8 mouse cellular contexts compared by ENCODE assay signal in the genomic region with DNA sequence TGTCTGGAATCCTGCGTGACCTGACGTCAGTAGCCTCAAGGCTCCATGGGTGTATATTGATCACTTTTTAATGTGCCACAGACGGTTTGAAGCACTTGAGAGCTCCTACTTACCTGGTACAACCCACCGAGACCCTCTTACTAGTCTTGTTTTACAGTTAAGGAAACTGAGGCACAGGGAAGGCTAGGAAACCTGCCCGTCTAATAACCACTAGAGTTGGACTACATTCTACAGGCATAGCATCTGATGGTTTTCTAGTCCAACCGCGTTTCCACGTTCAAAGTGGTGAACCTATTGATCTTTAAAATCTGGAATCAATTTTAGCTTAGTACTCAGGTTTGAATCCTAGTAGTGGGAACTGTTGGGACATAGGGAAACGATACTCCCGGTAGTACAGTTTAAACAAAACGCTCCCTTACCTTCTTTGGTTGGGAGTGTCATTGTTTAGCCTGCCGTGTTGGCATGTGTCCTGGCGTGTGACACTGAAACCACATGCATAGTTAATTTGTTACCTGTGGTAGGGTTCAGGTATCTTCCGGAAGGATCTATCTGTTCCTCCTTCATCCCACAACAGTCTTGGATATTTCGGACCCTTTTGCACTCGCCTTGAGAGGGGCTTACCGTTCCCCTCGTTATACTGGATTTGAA. TPM values are rescaled to one million over a fixed set of nuclear protein-coding genes. Genes with fewer than 3 reads are reported as not detected.
A peak's percentile ranks its signal among the peaks of the same experiment; 100 is the strongest.
DNase-seq lines count a peak whose midpoint lies in the region; ATAC-seq and TF ChIP-seq lines count a peak whose summit lies in the region.

No protein-coding gene starts in this region.

- H3K4me2 ChIP-seq in lung, embryonic 14.5 days: peak overlapping the region; percentile 93
- H3K4me2 ChIP-seq in embryonic facial prominence, embryonic 15.5 days (replicated peaks): peak overlapping the region; percentile 82
- peak overlapping the region; percentile 51 for H3K4me2 ChIP-seq in intestine, embryonic 16.5 days (ENCODE audit: low read depth, low read length)
- H3K4me2 ChIP-seq in midbrain, embryonic 12.5 days (replicated peaks): peak overlapping the region; percentile 78

- peak overlapping the region; percentile 91 for H3K4me3 ChIP-seq in lung, embryonic 14.5 days (ENCODE audit: low read depth, low read length)
- peak overlapping the region; percentile 61 for H3K4me3 ChIP-seq in embryonic facial prominence, embryonic 15.5 days (replicated peaks)
- peak overlapping the region; percentile 95 for H3K4me3 ChIP-seq in intestine, embryonic 16.5 days (ENCODE audit: low read length)
- H3K4me3 ChIP-seq in midbrain, embryonic 12.5 days: peak overlapping the region; percentile 93

- H3K27me3 ChIP-seq in lung, embryonic 14.5 days (ENCODE audit: insufficient read depth, low read length): no peaks in the 10 kb centered on the region
- no peaks in the 10 kb centered on the region for H3K27me3 ChIP-seq in embryonic facial prominence, embryonic 15.5 days
- H3K27me3 ChIP-seq in intestine, embryonic 16.5 days (replicated peaks; ENCODE audit: control insufficient read depth, insufficient read depth, low read length): no peaks in the 10 kb centered on the region
- H3K27me3 ChIP-seq in midbrain, embryonic 12.5 days: no peaks in the 10 kb centered on the region

- DNase-seq in lung, embryonic 14.5 days: peak; percentile 23
- DNase-seq in lung, postnatal 25 days (ENCODE audit: low spot score): no peak
- no peak for DNase-seq in left cerebral cortex, adult 8-10 months (ENCODE audit: low spot score in 2 of 2)
- DNase-seq in layer of hippocampus, adult 11-12 months (ENCODE audit: low spot score): no peak
- DNase-seq in cerebellum, adult 9-11 months: no peak

- H3K36me3 ChIP-seq in lung, embryonic 14.5 days (ENCODE audit: insufficient read depth): peaks cover 31% of the 10 kb centered on the region
- peaks cover 26% of the 10 kb centered on the region for H3K36me3 ChIP-seq in embryonic facial prominence, embryonic 15.5 days
- peaks cover 10% of the 10 kb centered on the region for H3K36me3 ChIP-seq in intestine, embryonic 16.5 days (ENCODE audit: control insufficient read depth, insufficient read depth, low read length)
- H3K36me3 ChIP-seq in midbrain, embryonic 12.5 days: peaks cover 32% of the 10 kb centered on the region

- H3K27ac ChIP-seq in lung, embryonic 14.5 days (ENCODE audit: low read depth): peak overlapping the region; percentile 98
- peak overlapping the region; percentile 94 for H3K27ac ChIP-seq in embryonic facial prominence, embryonic 15.5 days (replicated peaks)
- H3K27ac ChIP-seq in intestine, embryonic 16.5 days (ENCODE audit: low read length): peak overlapping the region; percentile 98
- peak overlapping the region; percentile 96 for H3K27ac ChIP-seq in midbrain, embryonic 12.5 days (replicated peaks)

- peak overlapping the region; percentile 92 for H3K9ac ChIP-seq in lung, embryonic 14.5 days
- H3K9ac ChIP-seq in embryonic facial prominence, embryonic 15.5 days: peak overlapping the region; percentile 67
- peak overlapping the region; percentile 99 for H3K9ac ChIP-seq in intestine, embryonic 16.5 days (ENCODE audit: low read depth, low read length)
- H3K9ac ChIP-seq in midbrain, embryonic 12.5 days (replicated peaks): peak overlapping the region; percentile 95

- no peak for TF ChIP-seq CTCF in lung, embryonic 14.5 days (IDR thresholded peaks at IDR 0.05; ENCODE audit: low read depth)

- H3K4me1 ChIP-seq in lung, embryonic 14.5 days (ENCODE audit: insufficient read depth): peaks cover 10% of the 10 kb centered on the region
- H3K4me1 ChIP-seq in embryonic facial prominence, embryonic 15.5 days: peaks cover 16% of the 10 kb centered on the region
- H3K4me1 ChIP-seq in intestine, embryonic 16.5 days (ENCODE audit: control insufficient read depth, insufficient read depth, low read length): peaks cover 10% of the 10 kb centered on the region
- peaks cover 15% of the 10 kb centered on the region for H3K4me1 ChIP-seq in midbrain, embryonic 12.5 days

- 17% methylated on average over 18 of the region's 18 CpGs for WGBS in lung, embryonic 14.5 days
- 9% methylated on average over 18 of the region's 18 CpGs for WGBS in embryonic facial prominence, embryonic 15.5 days
- 13% methylated on average over 18 of the region's 18 CpGs for WGBS in intestine, embryonic 16.5 days
- WGBS in midbrain, embryonic 12.5 days: 29% methylated on average over 18 of the region's 18 CpGs

- no peaks in the 10 kb centered on the region for H3K9me3 ChIP-seq in lung, embryonic 14.5 days (ENCODE audit: low read depth, low read length)
- no peaks in the 10 kb centered on the region for H3K9me3 ChIP-seq in embryonic facial prominence, embryonic 15.5 days (replicated peaks)
- no peaks in the 10 kb centered on the region for H3K9me3 ChIP-seq in intestine, embryonic 16.5 days (ENCODE audit: control insufficient read depth, low read length)
- H3K9me3 ChIP-seq in midbrain, embryonic 12.5 days: no peaks in the 10 kb centered on the region

- no peak for ATAC-seq in lung, embryonic 14.5 days (ENCODE audit: insufficient read depth)
- ATAC-seq in embryonic facial prominence, embryonic 15.5 days (ENCODE audit: insufficient number of reproducible peaks, low FRiP score, low TSS enrichment, low read depth): no peak
- peak; percentile 2; the same call in 1 of the 2 replicates for ATAC-seq in intestine, embryonic 16.5 days
- no peak; the same call in 1 of the 2 replicates for ATAC-seq in midbrain, embryonic 12.5 days (ENCODE audit: low FRiP score, low read depth)

RNA-seq across cellular contexts. Expression of a gene that starts 1.1 kb away (rescaled TPM):
- polyA plus RNA-seq in lung, embryonic 14.5 days (2014; fragmentation: Nextera tagmentation; extraction: Ambion mirVana): 21.1 and 21.4 TPM in 2 replicates
- polyA plus RNA-seq in embryonic facial prominence, embryonic 15.5 days (2015; fragmentation: Nextera tagmentation; extraction: Ambion mirVana): 14.1 and 14.2 TPM in 2 replicates
- polyA plus RNA-seq in intestine, embryonic 16.5 days (2015; fragmentation: Nextera tagmentation; extraction: Ambion mirVana): 13.4 and 14.9 TPM in 2 replicates
- 15.5 and 17.0 TPM in 2 replicates for polyA plus RNA-seq in midbrain, embryonic 12.5 days (2016; fragmentation: Nextera tagmentation; extraction: Ambion mirVana)
- total RNA-seq in left cerebral cortex, adult 8-10 months (2022): 10 to 100 TPM; 12.4 to 15.6 (median 13.1) TPM

RNA-seq across cellular contexts. Expression of a gene that starts 1.1 kb away (rescaled TPM):
- 17.7 and 20.2 TPM in 2 replicates for polyA plus RNA-seq in lung, embryonic 14.5 days (2014; fragmentation: Nextera tagmentation; extraction: Ambion mirVana)
- polyA plus RNA-seq in embryonic facial prominence, embryonic 15.5 days (2015; fragmentation: Nextera tagmentation; extraction: Ambion mirVana): 15.8 and 17.7 TPM in 2 replicates
- 19.8 and 20.5 TPM in 2 replicates for polyA plus RNA-seq in intestine, embryonic 16.5 days (2015; fragmentation: Nextera tagmentation; extraction: Ambion mirVana)
- 16.3 and 18.4 TPM in 2 replicates for polyA plus RNA-seq in midbrain, embryonic 12.5 days (2016; fragmentation: Nextera tagmentation; extraction: Ambion mirVana)
- total RNA-seq in left cerebral cortex, adult 8-10 months (2022): 10 to 100 TPM in 3 of 4 experiments, 1 to 10 TPM in 1; 8.1 to 12.6 (median 11.3) TPM
